Mouse (Mus musculus) C3H10T1/2 (cell line): ENCODE measurements around the gene Tnni1. TPM values are rescaled to one million over a fixed set of nuclear protein-coding genes. Genes with fewer than 3 reads are reported as not detected.

ENCODE experiments used
- polyA plus RNA-seq, 2 experiments: library from polyadenylated mRNA; unstranded; fragments of >200 nt; fragmentation: generic; extraction: Trizol; gene quantifications; one replicate each; pipeline ENCODE4 v1.2.1; 2012; ENCODE audit warnings: missing spikeins in 2 of 2

Gene Tnni1
- polyA plus RNA-seq = 10 to 100 TPM in 1 of 2 experiments, under 1 TPM in 1; 0.83 to 13.1 TPM

GRCm38 (mm10) chr1:135778780-135779535 is at the start of gene Tnni1:
Gene Tnni1, plus strand, starts transcription at chr1:135779434.

GRCm38 (mm10) chr1:135765645-135766591 is 13.3 kb upstream of the Tnni1 start, which contains the start of gene Phlda3:
Gene Phlda3, plus strand, starts transcription at chr1:135766119.

GRCm38 (mm10) chr1:135818481-135819086 is 39.4 kb downstream of the Tnni1 start, which contains the start of gene Lad1:
Gene Lad1, plus strand, starts transcription at chr1:135818598.

GRCm38 (mm10) chr1:135835716-135836483 is 56.7 kb downstream of the Tnni1 start, which contains the start of gene Tnnt2:
Gene Tnnt2, plus strand, starts transcription at chr1:135836354.

Other genes starting within 250 kb of the Tnni1 start
- gene Nav1, start 172.1 kb upstream of the Tnni1 start, polyA plus RNA-seq = 1 to 10 TPM; 1.9 to 7.0 TPM
- gene Csrp1, start 59.4 kb upstream of the Tnni1 start, polyA plus RNA-seq = 100 to 1,000 TPM; 117 to 206 TPM
- 100 to 1,000 TPM; 289 to 327 TPM for gene Phlda3, start 13.3 kb upstream of the Tnni1 start, polyA plus RNA-seq
- gene Lad1, start 39.2 kb downstream of the Tnni1 start, polyA plus RNA-seq = under 1 TPM; 0.02 to 0.22 TPM
- 10 to 100 TPM in 1 of 2 experiments, under 1 TPM in 1; 0.89 to 21.0 TPM for gene Tnnt2, start 56.9 kb downstream of the Tnni1 start, polyA plus RNA-seq
- under 1 TPM; 0.38 to 0.57 TPM for gene Pkp1, start 139.8 kb downstream of the Tnni1 start, polyA plus RNA-seq
- not detected for gene Igfn1, start 226.9 kb downstream of the Tnni1 start, polyA plus RNA-seq
- gene Tmem9, start 228.7 kb downstream of the Tnni1 start, polyA plus RNA-seq = 100 to 1,000 TPM in 1 of 2 experiments, 10 to 100 TPM in 1; 57.4 to 155 TPM